Mouse (Mus musculus): ENCODE measurements around the gene Selenoo. TPM values are rescaled to one million over a fixed set of nuclear protein-coding genes. Genes with fewer than 3 reads are reported as not detected.
A peak's percentile ranks its signal among the peaks of the same experiment; 100 is the strongest.

The Selenoo gene
- total RNA-seq, 2 experiments from 2014 or later: 9.8 to 10.1 TPM

DNA sequence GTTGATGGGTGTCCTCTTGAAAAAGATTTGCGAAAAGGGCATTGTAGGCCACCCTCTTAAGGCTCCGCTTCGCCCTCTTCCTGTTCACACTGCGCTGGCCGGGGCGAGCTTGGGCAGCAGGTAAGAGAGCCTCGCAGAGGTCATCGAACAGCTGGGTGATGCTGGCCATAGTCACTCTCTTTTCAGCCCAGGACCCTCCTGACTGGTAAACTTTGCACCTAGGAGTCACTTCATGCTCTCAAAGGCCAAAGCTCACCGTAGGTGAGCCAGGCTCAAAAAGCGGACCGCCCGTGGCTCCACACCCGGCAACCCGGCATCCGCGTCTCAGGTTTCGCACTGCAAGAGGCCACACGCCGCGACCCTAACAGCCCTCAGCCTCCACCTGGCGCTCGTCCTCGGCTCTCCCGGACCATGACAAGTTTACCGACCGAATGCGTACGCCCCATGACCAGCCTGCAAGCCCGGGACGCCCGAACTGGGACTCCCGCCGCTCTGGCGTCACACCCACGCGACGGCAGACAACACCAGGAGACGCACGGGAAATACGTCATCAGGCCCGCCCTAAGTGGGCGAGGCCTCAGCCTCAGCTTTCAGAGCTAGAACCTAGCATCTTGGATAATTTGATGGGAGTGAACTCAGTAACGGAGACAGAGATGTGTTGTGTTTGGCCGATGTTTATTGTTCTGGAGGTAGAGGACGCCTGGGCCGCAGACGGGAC lies 33.9 kb downstream of the Selenoo start, which contains the start of gene Tubgcp6:
TSS of gene Tubgcp6 (minus strand) at position 464 of the 718 bp plus-strand sequence.
- intact Hi-C loops (cut with DNase I; ENCODE audit: low total_unique reads): no loop called here
- peak; percentile 94 for DNase-seq

DNA sequence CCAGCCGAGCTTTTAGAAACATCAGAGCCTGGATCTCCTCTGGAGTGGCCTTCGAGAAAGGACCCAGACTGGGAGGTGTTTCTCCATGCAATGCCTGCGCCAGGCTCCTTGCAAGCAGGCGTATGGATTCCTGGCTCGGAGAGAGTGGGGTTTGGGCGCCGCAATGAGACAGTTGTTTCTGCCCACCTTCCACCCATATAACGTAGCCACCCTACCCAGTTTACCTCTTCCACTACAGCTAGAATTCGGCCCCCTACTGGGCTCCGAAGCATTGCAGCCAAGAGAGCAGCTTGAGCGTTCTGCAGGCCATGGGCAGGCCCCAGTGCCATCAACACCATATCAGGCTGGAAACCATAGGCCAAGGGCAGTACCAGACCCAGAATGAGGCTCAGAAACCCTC lies 34.7 kb downstream of the Selenoo start:
- intact Hi-C loops (cut with DNase I; ENCODE audit: low total_unique reads): no loop called here
- DNase-seq: no peak

DNA sequence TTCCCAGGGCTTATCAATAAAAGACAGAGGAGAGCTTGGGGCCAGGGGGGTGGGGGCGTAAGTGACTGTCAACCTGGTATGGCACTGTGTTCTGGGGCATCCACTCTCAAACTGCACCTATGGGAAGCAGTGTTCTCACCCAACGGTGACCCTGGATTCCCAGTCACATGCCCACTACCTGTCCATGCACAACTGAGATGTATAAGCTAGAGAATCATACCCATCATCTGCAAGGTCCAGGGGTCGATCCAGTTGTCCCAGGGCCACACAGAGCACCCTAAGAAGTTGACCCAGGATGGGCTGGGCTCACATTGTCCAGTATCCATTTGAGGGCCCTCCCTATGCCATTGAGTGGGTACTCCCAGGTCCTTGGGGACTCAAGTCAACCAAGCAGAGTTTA lies 35.4 kb downstream of the Selenoo start:
- no peak for DNase-seq
- intact Hi-C loops (cut with DNase I; ENCODE audit: low total_unique reads): no loop called here

DNA sequence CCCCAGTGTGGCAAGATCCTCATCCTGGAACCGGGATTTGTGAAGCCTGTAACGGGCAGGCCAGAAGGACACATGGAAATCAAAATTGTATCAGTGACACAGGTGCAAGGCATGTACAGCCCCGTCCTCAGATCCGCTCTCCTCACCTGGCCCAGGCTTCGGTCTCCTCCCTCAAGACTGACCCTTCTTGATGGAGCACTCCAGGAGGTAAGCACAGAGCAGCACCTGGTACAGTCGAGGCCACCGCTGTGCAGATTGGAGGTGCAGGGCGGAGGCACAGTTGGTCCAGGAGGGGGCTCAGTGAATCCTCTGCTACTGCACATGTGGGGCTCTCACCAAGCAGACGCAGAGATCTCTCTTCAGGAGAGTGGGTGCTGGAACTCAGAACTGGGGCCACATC lies 36.5 kb downstream of the Selenoo start:
- intact Hi-C loops (cut with DNase I; ENCODE audit: low total_unique reads): no loop called here
- DNase-seq: no peak

DNA sequence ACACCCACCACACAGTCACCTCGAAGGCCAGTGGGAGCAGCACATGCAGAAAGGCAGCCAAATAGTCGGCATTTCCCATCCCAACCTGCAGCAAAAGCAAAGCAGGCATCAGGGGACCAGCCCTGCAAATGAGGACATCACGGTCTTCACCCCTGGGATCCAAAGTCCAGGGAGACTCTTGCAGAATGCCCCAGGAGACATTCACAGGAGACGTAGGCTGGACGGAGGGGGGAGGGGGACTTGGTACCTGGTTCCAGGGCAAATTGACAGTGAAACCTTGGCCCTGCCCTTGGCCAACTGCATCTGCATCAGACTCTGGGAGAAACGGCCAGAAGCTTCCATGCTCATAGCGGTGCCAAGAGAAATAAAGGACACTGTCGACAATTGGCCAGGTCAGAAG lies 37.7 kb downstream of the Selenoo start:
- intact Hi-C loops (cut with DNase I; ENCODE audit: low total_unique reads): no loop called here
- DNase-seq: no peak

DNA sequence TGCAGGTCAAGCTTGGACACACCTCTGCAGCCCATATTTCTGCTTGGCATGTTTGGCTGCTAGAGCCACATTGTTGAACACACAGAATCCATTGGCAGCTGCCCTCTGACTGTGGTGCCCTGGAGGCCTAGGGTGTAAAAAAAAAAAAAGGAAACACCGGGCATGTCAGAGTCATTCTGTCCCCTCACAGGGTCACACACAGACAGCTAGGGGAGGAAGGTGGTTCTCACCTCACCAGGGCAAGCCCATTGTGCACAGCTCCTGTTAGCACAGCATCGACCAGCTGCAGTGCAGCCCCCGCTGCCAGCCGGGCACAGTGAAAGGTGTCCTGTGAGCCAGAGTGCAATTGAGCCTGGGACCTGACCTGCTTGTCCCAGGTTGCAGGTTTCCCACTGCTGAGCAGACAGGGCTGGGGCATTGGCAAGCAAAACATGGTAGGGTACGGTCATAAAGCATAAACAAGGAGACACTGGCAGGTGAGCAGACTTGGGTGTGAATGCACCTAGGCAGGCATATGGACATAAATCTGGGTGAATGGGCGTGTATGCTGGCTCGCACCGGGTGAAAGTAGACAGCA lies 38.6 kb downstream of the Selenoo start:
- intact Hi-C loops (cut with DNase I; ENCODE audit: low total_unique reads): no loop called here
- DNase-seq: no peak

DNA sequence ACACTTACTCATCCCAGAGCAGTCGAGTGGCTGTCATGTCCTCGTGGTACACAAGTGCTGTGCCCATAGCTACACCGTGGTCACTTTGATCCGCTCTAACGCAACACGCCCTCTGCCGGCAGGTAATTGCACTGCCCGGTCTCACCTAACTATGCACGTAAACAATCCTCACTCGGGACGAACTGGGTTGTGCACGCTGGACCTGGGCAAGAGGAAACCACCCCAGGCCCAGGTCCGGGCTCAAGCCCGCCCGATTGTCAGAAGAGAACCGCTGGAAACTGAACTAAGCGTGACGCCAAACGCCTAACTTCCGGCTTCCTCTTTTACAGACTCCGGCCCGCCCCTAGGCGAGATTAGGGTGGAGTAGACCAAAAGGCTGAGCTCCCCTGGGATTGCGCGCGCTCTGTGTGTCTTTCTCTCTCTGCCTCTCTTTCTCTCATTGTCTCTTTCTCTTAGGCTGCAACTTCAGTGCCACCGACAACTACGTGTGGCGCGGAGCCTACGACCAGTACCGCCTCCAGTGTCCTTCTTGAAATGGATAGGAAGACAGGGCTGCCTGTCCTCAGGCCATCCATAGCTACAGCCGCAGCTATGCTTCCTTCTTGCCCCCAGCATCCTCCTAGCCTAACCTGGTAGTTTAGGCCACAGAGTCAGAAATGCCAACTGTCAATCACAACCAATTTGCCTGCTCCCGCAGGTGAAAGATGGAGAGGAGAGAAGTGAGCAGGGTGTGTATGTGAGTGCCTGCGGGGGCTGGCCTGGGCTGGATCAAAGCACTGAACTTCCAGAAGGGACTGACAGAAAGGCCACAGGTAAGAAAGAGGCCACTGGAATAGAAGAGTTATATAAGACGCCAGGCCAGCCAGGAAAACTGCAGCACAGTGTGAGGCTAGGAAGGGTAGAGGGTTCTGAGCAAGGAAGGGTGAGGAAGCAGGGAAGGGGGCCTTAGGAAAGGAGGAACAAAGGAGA lies 39.8 kb downstream of the Selenoo start, which contains the start of gene Hdac10:
TSS of gene Hdac10 (minus strand) at position 319 of the 969 bp plus-strand sequence.
- intact Hi-C loops (cut with DNase I; ENCODE audit: low total_unique reads): no loop called here

DNA sequence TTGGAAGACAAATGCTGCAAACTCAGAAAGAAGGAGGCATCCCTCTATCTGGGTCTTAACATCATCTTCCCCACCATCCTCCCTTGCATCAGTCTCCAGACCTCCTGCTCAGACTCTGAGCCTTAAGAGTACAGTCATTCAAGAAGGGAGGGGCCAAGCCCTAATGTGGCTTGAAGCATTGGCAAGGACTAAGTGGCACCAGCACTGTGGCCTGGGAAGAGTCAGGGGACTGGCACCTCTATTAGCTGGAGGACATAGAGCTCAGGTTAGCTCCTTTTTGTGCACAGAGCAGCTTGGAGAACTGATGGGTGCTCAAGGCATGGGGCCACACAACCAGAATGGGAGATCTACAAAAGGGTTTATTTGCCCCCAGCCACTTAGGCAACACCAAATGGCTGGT lies 41.4 kb downstream of the Selenoo start:
- intact Hi-C loops (cut with DNase I; ENCODE audit: low total_unique reads): loop anchor here (5.0 kb wide), 1 partner anchor 77 kb away; no protein-coding TSS in a partner anchor

More for the DNA sequence above, 39.8 kb downstream of the Selenoo start, which contains the start of gene Hdac10:
- DNase-seq: peak; percentile 86

DNA sequence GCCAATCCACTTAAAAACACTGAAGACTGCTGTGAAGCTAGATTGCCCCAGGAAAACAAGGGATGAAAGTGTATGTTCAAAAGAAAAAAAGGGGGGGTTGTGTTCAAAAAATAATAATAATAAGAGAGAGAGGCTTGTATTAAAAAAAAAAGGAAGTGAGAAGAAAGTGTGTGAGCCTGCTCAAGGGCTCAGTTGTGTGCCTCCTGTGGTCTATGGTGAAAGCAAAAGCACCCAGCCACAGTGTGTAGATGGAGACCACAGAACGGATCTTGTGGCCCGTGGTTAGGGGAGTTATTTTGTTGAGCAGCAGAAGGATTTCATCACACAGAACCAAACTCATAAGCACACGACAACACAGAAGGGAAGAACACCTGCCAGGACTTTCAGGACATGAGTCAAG lies 42.4 kb downstream of the Selenoo start:
- intact Hi-C loops (cut with DNase I; ENCODE audit: low total_unique reads): loop anchor here (5.0 kb wide), 1 partner anchor 76 kb away; no protein-coding TSS in a partner anchor
- DNase-seq: no peak

More for the DNA sequence above, 41.4 kb downstream of the Selenoo start:
- DNase-seq: no peak

DNA sequence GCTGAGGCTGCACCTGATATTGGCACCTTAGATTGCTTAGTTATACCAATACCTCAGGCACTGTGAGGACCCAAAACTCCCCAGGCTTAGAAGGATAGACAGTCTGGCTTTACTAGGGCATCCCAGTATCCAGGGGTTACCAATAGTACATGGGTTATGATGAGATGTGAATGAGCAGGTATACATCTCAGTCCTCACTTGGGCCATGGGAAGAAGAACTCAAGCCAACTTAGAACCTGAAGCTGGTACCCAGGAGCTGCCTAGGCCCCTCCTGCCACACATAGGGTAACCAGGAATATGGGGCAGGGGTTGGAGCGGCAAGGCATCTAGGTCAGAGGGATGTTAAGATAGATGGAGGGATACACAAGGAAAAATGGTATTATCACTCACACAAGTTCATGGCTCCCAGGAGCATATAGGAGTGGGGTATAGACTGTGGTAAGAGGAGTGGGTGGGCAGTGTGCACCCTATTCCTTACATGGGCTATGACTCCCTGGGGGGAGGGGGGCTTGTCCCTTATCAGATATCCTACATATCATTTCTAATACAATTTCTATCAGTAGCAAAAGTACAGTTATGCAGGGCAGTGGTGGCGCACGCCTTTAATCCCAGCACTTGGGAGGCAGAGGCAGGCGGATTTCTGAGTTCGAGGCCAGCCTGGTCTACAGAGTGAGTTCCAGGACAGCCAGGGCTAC lies 47.7 kb downstream of the Selenoo start:
- intact Hi-C loops (cut with DNase I; ENCODE audit: low total_unique reads): no loop called here
- DNase-seq: no peak

DNA sequence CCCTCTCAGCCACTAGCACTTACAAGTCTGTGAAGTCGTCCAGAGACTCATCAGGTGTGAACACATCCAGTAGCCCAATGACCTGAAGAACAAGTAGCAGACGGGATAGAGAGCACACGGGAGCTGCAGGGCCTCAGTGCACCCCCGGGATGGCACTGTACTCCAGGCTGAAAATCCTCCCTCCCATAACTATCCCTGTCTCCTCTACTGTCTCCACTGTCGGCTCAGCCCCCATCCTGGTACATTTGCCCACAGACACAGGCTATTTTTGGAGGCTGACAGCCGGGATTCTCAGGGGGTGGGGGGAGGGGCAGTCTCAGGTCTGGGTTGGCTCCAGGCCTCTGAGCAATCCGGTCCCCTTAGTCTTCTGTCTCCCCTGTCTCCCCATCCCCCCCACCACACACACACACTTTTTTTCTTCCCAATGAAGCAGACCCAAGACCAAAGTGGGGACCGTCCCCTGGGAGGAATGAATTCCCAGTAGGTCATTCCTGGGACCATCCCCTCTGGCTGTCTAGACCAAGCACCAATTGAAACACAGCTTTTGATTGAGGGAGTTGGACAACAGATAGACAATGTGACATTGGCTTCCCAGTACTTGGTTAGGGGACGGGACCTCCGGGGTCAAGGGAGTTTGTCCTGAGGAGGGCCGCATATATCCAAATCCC lies 48.6 kb downstream of the Selenoo start:
- intact Hi-C loops (cut with DNase I; ENCODE audit: low total_unique reads): no loop called here
- no peak for DNase-seq

DNA sequence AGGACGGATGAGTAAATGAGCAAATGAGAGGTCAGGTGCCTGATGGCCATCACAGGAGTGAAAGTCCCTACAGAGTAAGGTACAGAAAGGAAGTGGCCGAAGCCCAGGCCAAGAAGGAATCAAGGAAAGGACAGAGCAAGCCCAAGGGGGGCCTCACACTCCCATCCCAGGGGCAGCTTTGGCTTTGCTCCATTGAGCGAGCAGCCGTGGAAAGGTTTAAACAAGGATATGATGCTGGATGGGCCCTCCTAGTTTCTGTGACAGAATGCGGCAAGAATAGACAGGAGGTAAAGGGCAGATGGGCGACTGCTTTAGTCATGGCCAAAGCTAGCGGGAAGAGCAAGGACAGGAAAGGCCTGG lies 49.1 kb downstream of the Selenoo start:
- no peak for DNase-seq
- intact Hi-C loops (cut with DNase I; ENCODE audit: low total_unique reads): no loop called here

DNA sequence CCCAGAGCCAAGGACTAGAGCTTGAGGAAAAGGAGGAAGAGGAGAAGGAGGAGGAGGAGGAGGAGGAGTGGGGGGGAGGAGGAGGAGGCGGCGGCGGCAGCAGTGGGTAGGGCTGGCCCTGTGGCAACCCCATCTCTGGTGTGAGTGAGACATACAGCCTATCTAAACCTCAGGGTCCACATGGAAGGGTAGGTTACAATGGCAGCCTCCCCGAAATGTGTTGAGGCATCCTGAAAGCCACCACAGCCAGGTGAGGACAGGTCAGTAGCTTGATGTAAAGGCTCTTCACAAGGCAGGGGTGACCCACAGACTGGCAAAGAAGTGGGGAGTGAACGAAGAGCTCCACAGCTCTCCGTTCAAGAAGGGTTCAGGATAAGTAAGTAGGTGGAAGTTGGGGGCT lies 49.6 kb downstream of the Selenoo start:
- DNase-seq: no peak
- intact Hi-C loops (cut with DNase I; ENCODE audit: low total_unique reads): no loop called here

DNA sequence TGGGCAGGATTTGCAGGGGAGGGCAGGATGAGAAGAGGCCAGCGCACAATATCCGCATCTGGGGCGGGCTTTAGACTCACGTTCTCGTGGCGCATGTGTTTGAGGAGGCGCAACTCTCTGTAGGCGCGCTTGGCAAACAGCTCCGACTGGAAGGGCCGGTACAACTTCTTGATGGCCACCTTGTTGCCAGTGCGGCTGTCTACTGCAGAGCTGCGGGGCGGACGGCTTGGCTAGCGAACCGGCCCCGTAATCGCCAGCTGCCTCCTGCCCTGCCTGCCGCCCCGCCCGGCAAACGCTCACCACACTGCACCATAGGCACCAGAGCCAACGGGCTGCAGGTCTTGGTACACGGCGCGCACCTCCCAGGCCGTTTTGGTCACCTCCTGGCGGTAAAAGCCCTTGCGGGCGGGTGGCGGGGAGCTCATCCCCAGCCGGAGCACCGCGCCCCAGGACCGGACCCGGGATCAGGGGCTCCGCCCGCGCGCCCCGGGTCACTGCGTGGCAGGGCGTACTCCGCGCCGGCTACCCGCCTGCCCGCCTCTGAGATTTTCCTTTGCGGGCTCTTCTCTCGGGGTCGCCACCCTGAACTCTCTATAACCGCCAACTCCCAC lies 51.3 kb downstream of the Selenoo start:
- intact Hi-C loops (cut with DNase I; ENCODE audit: low total_unique reads): no loop called here

DNA sequence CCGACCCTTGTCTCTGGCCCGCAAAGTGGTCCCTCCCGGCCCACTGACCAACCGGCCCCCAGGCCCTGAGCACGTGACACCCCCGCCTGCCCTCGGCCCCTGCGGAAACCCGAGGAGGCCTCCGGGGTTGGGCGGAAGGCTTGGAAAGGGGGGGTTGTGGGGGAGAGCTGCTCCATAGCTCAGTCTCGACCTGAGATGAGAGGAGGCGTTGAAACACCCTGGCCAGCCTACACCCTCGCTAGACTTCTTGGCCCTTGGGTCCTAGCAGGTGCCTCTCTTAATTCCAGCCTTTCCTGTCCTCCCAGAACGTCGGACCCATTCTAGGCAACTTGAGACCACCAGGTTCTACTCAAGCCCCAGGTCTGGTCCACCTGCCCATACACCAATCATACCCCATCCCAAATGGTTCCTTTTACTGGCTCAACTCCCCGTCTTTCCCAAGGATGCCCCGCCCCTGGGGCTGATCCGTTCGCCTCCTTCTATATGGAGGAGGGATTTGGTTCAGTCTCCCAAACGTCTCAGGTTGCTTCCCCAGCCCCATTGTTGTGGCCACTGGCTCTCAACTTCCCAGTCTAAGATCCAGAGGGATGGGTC lies 51.9 kb downstream of the Selenoo start, which contains the start of gene Mapk12:
TSS of gene Mapk12 (minus strand) at position 45 of the 594 bp plus-strand sequence.
- intact Hi-C loops (cut with DNase I; ENCODE audit: low total_unique reads): no loop called here
- peak; percentile 80 for DNase-seq

More for the DNA sequence above, 51.3 kb downstream of the Selenoo start:
- peak; percentile 57 for DNase-seq

DNA sequence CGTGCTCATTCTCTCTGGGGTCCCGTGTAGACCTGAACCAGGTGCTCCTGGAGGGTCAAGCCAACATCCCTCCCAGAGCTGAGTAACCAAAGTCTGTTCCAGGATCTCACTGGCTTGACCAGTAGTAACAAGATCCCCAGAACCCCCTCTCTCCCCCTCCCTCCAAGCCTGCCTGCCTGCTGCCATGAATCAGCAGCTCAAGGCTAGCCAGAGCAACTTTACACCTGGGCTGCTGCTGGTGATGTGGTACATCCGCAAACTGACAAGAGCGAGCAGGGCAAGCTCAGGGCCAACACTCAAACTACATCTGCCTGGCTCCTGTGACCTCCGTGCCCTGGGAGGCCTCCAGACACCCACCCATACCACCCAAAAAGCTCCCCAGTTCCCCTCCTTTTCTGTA lies 52.6 kb downstream of the Selenoo start:
- DNase-seq: no peak
- intact Hi-C loops (cut with DNase I; ENCODE audit: low total_unique reads): no loop called here

DNA sequence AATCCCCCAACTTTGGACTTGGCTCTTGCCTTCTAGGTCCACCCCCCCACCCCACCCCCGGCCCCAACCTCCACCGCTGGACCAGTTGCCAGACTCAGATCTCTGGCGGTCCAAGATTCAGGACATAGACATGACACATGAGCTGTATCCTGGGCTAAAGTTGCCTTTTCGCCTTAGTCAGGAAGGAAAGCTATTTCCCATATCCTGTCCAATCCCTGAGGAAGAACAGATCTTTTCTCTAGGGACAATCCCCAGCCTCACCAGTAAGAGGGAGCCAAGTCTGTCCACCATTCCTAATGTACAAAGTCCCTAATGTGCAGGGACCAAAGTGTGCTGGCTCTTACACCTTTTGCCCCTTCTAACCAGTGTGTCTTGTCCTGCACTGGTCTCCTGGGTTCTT lies 53.0 kb downstream of the Selenoo start:
- DNase-seq: no peak
- intact Hi-C loops (cut with DNase I; ENCODE audit: low total_unique reads): no loop called here

DNA sequence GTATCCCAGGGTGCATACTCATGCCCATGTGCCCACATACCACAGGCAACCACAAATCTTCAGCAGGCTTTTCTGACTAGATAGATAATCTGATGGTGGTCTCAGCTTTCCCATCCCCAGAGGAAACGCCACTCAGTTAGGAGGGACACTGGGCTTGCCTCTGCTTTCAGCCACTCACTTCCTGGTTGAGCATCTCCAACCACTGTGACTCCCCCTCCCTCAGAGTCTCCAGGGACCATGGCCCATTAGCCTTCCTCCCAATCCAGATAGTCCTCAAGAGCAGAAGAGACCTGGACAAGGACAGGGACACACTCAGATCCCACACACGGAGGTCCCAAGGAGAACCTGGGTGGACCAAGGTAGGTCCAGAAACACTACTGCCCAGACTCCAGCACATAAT lies 54.2 kb downstream of the Selenoo start:
- intact Hi-C loops (cut with DNase I; ENCODE audit: low total_unique reads): no loop called here
- DNase-seq: no peak

Data from gastrocnemius, postnatal 14 days (tissue).